Mouse (Mus musculus) small intestine, adult 2 months (tissue): ENCODE measurements around the gene Fis1.

Experiments used
- CTCF ChIP-seq: fragments of 200-500 bp; IDR thresholded peaks from 2 replicates; pipeline ENCODE4 v1.5.1; 2012; ENCODE audit warnings: low read depth, mild to moderate bottlenecking, control low read depth, inconsistent platforms, low read length, moderate library complexity, mixed read lengths; ENCODE audit not compliant: insufficient replicate concordance, insufficient read length; ENCODE audit errors: extremely low read depth
- POLR2A ChIP-seq: fragments of 200-500 bp; IDR thresholded peaks from 2 replicates; pipeline ENCODE4 v1.6.1; 2012; ENCODE audit warnings: low read depth, mild to moderate bottlenecking, control low read depth, inconsistent platforms, low read length, moderate library complexity

DNA sequence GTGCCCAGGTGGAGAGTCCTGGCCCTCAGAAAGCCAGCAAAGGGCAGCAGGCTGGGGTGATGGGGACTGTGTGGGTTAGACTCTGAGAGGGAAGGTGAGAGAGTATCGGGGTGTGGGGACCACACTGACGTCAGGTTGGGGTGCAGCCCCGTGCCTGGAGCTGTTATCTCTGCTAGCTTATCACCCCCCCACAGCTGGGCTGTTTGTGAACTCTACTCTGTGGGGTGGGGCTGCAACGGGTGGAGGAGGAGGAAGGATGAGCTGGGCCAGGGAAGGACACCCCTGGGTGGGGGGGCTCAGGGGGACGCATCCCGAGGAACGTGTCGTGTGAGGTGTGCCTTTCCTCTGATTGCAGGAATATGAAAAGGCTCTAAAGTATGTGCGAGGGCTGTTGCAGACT lies 12.1 kb downstream of the Fis1 start:
- TF ChIP-seq CTCF: no peak
- peak; percentile 66; the same call in 1 of the 2 replicates for TF ChIP-seq POLR2A
